Mouse (Mus musculus): Measurements from ENCODE around the gene 4930455H04Rik. TPM values are rescaled to one million over a fixed set of nuclear protein-coding genes. Genes with fewer than 3 reads are reported as not detected.

Gene 4930455H04Rik
- polyA plus RNA-seq, 1 experiment: not detected

DNA sequence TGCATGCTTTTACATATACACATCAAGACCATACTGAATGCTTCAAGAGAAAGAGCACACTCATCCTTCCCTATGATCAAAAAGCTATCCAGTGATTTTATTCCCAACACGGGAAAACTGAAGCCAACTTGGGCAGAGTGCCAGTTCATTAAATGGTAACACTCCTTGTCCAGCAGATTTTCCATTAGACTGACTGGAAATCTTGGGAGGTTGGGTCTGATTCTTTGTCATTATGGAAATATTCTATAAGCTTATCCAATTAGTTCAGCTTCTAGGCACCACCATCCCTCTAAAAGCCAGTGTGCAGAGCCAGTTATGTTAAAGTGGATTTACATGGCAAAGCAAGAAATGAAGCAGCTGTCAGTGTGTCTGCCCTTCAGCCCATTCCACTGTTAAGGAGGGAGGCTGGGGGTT, 17.0 kb downstream of the 4930455H04Rik start:
- TF ChIP-seq CTCF (IDR thresholded peaks at IDR 0.05; ENCODE audit: extremely low read depth, insufficient read depth, insufficient read length, insufficient replicate concordance): no peak
- TF ChIP-seq POLR2A (IDR thresholded peaks at IDR 0.05; ENCODE audit: low read depth, low read length): no peak
- 79% methylated on average over 1 of the region's 1 CpGs for WGBS

DNA sequence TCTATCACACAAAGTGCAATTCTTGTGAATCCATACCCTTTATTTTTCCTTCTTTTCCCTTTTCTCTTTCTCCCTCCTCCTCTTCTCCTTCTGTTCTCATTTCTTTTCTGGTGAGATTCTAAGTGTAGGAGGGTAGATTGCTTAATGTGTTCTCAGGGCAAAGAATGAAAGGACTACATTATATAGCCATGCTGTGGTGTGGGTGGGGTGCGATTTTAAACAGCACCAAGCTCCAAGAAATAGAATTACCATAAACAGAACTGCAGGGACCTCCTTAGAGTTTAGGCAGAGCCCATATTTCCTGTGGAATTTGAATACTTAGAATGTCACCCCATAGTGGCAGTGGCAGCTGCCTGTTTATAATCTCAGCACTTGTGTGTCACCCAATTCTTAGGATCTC, 17.7 kb downstream of the 4930455H04Rik start:
- Histone ChIP-seq H3K4me1 (ENCODE audit: control insufficient read depth, insufficient read depth, insufficient read length) (no peaks in the 10 kb centered on the region), H3K27me3 (ENCODE audit: control insufficient read depth, insufficient read depth, low read length) (no peaks in the 10 kb centered on the region), H3K4me3 (ENCODE audit: extremely low read depth, insufficient read depth, insufficient read length) (no peak overlapping the region), H3K36me3 (ENCODE audit: control insufficient read depth, insufficient read depth, low read length) (no peaks in the 10 kb centered on the region), H3K27ac (ENCODE audit: insufficient read depth, low read length) (no peak overlapping the region)
- TF ChIP-seq POLR2A (IDR thresholded peaks at IDR 0.05; ENCODE audit: low read depth, low read length) (no peak), CTCF (IDR thresholded peaks at IDR 0.05; ENCODE audit: extremely low read depth, insufficient read depth, insufficient read length, insufficient replicate concordance) (no peak)
- 76% methylated on average over 1 of the region's 1 CpGs for WGBS
- no peak for DNase-seq (ENCODE audit: low read depth in 1 of 2, low spot score in 2 of 2)

More for the DNA sequence above, 17.0 kb downstream of the 4930455H04Rik start:
- Histone ChIP-seq H3K27me3 (ENCODE audit: control insufficient read depth, insufficient read depth, low read length) (no peaks in the 10 kb centered on the region), H3K27ac (ENCODE audit: insufficient read depth, low read length) (no peak overlapping the region), H3K4me3 (ENCODE audit: extremely low read depth, insufficient read depth, insufficient read length) (no peak overlapping the region), H3K36me3 (ENCODE audit: control insufficient read depth, insufficient read depth, low read length) (no peaks in the 10 kb centered on the region), H3K4me1 (ENCODE audit: control insufficient read depth, insufficient read depth, insufficient read length) (no peaks in the 10 kb centered on the region)
- DNase-seq (ENCODE audit: low read depth in 1 of 2, low spot score in 2 of 2): no peak

DNA sequence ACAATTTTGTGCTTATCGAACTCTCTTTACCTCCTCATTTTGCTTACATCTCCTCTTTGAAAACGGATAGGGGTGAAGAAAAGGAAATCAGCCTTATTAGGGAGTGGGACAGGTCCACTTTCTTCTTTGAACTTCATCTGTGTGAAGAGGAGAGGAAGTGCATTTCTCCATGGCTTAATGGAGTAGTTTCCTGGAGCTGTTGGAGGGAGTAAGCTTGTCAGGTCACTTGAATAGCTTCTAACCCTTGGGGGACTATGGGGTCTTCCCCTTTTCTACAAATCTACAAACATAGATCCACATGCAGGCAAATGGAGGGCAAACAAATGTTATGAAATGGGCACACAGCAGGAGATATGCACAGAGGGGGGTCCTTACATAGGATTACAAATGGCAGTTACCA, 18.4 kb downstream of the 4930455H04Rik start:
- no peaks in the 10 kb centered on the region for H3K36me3 ChIP-seq (ENCODE audit: control insufficient read depth, insufficient read depth, low read length)
- 22% methylated on average over 2 of the region's 2 CpGs for WGBS
- H3K27ac ChIP-seq (ENCODE audit: insufficient read depth, low read length): no peak overlapping the region
- no peak for DNase-seq (ENCODE audit: low read depth in 1 of 2, low spot score in 2 of 2)
- TF ChIP-seq POLR2A (IDR thresholded peaks at IDR 0.05; ENCODE audit: low read depth, low read length) (no peak), CTCF (IDR thresholded peaks at IDR 0.05; ENCODE audit: extremely low read depth, insufficient read depth, insufficient read length, insufficient replicate concordance) (no peak)
- no peaks in the 10 kb centered on the region for H3K27me3 ChIP-seq (ENCODE audit: control insufficient read depth, insufficient read depth, low read length)
- H3K4me3 ChIP-seq (ENCODE audit: extremely low read depth, insufficient read depth, insufficient read length): no peak overlapping the region
- no peaks in the 10 kb centered on the region for H3K4me1 ChIP-seq (ENCODE audit: control insufficient read depth, insufficient read depth, insufficient read length)

DNA sequence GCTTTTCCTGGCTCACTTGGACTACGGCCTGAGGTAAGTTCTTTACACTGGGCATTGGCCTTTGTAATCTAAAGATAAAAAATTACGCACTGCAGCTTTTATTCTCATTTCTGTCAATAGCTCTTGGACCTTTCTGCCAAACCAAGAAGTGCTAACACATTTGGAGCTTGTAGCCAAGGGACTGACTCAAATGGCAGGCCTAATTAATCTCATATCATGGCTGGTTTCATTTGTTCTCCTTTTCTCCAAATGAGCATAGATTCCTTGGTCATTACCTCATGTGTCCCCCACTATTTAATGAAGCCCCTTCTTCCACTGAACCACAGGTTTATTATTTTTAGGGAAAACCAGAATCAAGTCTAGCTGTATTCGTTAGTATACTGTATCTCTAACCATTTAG, 20.2 kb downstream of the 4930455H04Rik start:
- Histone ChIP-seq H3K4me3 (ENCODE audit: extremely low read depth, insufficient read depth, insufficient read length) (no peak overlapping the region), H3K27me3 (ENCODE audit: control insufficient read depth, insufficient read depth, low read length) (no peaks in the 10 kb centered on the region), H3K36me3 (ENCODE audit: control insufficient read depth, insufficient read depth, low read length) (no peaks in the 10 kb centered on the region), H3K4me1 (ENCODE audit: control insufficient read depth, insufficient read depth, insufficient read length) (no peaks in the 10 kb centered on the region), H3K27ac (ENCODE audit: insufficient read depth, low read length) (no peak overlapping the region)
- TF ChIP-seq POLR2A (IDR thresholded peaks at IDR 0.05; ENCODE audit: low read depth, low read length): no peak
- no peak for TF ChIP-seq CTCF (IDR thresholded peaks at IDR 0.05; ENCODE audit: extremely low read depth, insufficient read depth, insufficient read length, insufficient replicate concordance)
- 77% methylated on average over 3 of the region's 3 CpGs for WGBS
- DNase-seq (ENCODE audit: low read depth in 1 of 2, low spot score in 2 of 2): no peak

- Histone ChIP-seq H3K27me3 (ENCODE audit: control insufficient read depth, insufficient read depth, low read length) (no peaks in the 10 kb centered on the region), H3K4me1 (ENCODE audit: control insufficient read depth, insufficient read depth, insufficient read length) (no peaks in the 10 kb centered on the region), H3K36me3 (ENCODE audit: control insufficient read depth, insufficient read depth, low read length) (no peaks in the 10 kb centered on the region), H3K27ac (ENCODE audit: insufficient read depth, low read length) (no peak overlapping the region), H3K4me3 (ENCODE audit: extremely low read depth, insufficient read depth, insufficient read length) (no peak overlapping the region)
- no peak for DNase-seq (ENCODE audit: low read depth in 1 of 2, low spot score in 2 of 2)
- WGBS: 86% methylated on average over 2 of the region's 2 CpGs
- TF ChIP-seq CTCF (IDR thresholded peaks at IDR 0.05; ENCODE audit: extremely low read depth, insufficient read depth, insufficient read length, insufficient replicate concordance): no peak
- no peak for TF ChIP-seq POLR2A (IDR thresholded peaks at IDR 0.05; ENCODE audit: low read depth, low read length)
These were observed 23.1 kb downstream of the 4930455H04Rik start for GRCm38 (mm10) chr3:116991180-116991579.

GRCm38 (mm10) chr3:116993011-116993410, 24.9 kb downstream of the 4930455H04Rik start:
- Histone ChIP-seq H3K4me3 (ENCODE audit: extremely low read depth, insufficient read depth, insufficient read length) (no peak overlapping the region), H3K4me1 (ENCODE audit: control insufficient read depth, insufficient read depth, insufficient read length) (no peaks in the 10 kb centered on the region), H3K27ac (ENCODE audit: insufficient read depth, low read length) (no peak overlapping the region), H3K36me3 (ENCODE audit: control insufficient read depth, insufficient read depth, low read length) (no peaks in the 10 kb centered on the region), H3K27me3 (ENCODE audit: control insufficient read depth, insufficient read depth, low read length) (no peaks in the 10 kb centered on the region)
- WGBS: 79% methylated on average over 2 of the region's 2 CpGs
- no peak for DNase-seq (ENCODE audit: low read depth in 1 of 2, low spot score in 2 of 2)
- TF ChIP-seq CTCF (IDR thresholded peaks at IDR 0.05; ENCODE audit: extremely low read depth, insufficient read depth, insufficient read length, insufficient replicate concordance) (no peak), POLR2A (IDR thresholded peaks at IDR 0.05; ENCODE audit: low read depth, low read length) (no peak)

- Histone ChIP-seq H3K27me3 (ENCODE audit: control insufficient read depth, insufficient read depth, low read length) (no peaks in the 10 kb centered on the region), H3K4me3 (ENCODE audit: extremely low read depth, insufficient read depth, insufficient read length) (no peak overlapping the region), H3K27ac (ENCODE audit: insufficient read depth, low read length) (no peak overlapping the region), H3K4me1 (ENCODE audit: control insufficient read depth, insufficient read depth, insufficient read length) (no peaks in the 10 kb centered on the region), H3K36me3 (ENCODE audit: control insufficient read depth, insufficient read depth, low read length) (no peaks in the 10 kb centered on the region)
- no peak for DNase-seq (ENCODE audit: low read depth in 1 of 2, low spot score in 2 of 2)
- 68% methylated on average over 9 of the region's 9 CpGs for WGBS
- TF ChIP-seq POLR2A (IDR thresholded peaks at IDR 0.05; ENCODE audit: low read depth, low read length): no peak
- no peak for TF ChIP-seq CTCF (IDR thresholded peaks at IDR 0.05; ENCODE audit: extremely low read depth, insufficient read depth, insufficient read length, insufficient replicate concordance)
These were observed 33.8 kb downstream of the 4930455H04Rik start for GRCm38 (mm10) chr3:117001686-117002485.

Data from spleen, adult 2 months (tissue).